Mouse (Mus musculus) lung, postnatal 0 days (tissue): ENCODE results near the gene Dcst1. TPM values are rescaled to one million over a fixed set of nuclear protein-coding genes. Genes with fewer than 3 reads are reported as not detected.
A peak's percentile ranks its signal among the peaks of the same experiment; 100 is the strongest.

Source experiments
- ATAC-seq: fragments of 200-750 bp; cut with Nextera tagmentation; 2 replicates; pipeline ENCODE4 v1.8.0; 2017; ENCODE audit warnings: moderate library complexity
- DNase-seq: peaks from one replicate; pipeline ENCODE4 v3.0.0-alpha.2; 2016; ENCODE audit warnings: low spot score
- H3K27ac ChIP-seq: fragments of 300-500 bp; sonication (generic); 2 replicates; pipeline ENCODE4 v1.5.1; 2014; ENCODE audit warnings: antibody characterized with exemption, mild to moderate bottlenecking, low read length, mixed read lengths
- H3K27me3 ChIP-seq: fragments of 300-500 bp; sonication (generic); replicated peaks from 2 replicates; pipeline ENCODE4 v1.6.1; 2014; ENCODE audit warnings: low read length, mixed read lengths; ENCODE audit not compliant: insufficient read depth
- H3K36me3 ChIP-seq: fragments of 300-500 bp; sonication (generic); 2 replicates; pipeline ENCODE4 v1.6.1; 2014; ENCODE audit warnings: low read length, mixed read lengths; ENCODE audit not compliant: insufficient read depth
- H3K4me1 ChIP-seq: fragments of 300-500 bp; sonication (generic); 2 replicates; pipeline ENCODE4 v1.6.1; 2014; ENCODE audit warnings: antibody characterized with exemption, low read depth, low read length, mixed read lengths; ENCODE audit not compliant: insufficient read depth
- H3K4me2 ChIP-seq: fragments of 300-500 bp; sonication (generic); replicated peaks from 2 replicates; pipeline ENCODE4 v1.6.1; 2014; ENCODE audit warnings: low read depth, mild to moderate bottlenecking, low read length, moderate library complexity, mixed read lengths
- H3K4me3 ChIP-seq: fragments of 300-500 bp; sonication (generic); 2 replicates; pipeline ENCODE4 v1.5.1; 2014; ENCODE audit warnings: low read depth, low read length
- H3K9ac ChIP-seq: fragments of 300-500 bp; sonication (generic); replicated peaks from 2 replicates; pipeline ENCODE4 v1.6.1; 2014; ENCODE audit warnings: low read depth, mild to moderate bottlenecking
- H3K9me3 ChIP-seq: fragments of 300-500 bp; sonication (generic); 2 replicates; pipeline ENCODE4 v1.6.1; 2016; ENCODE audit warnings: low read length, mixed read lengths
- CTCF ChIP-seq: IDR thresholded peaks from 2 replicates; pipeline ENCODE4 v1.5.1; 2016; ENCODE audit warnings: antibody characterized with exemption, mild to moderate bottlenecking
- EP300 ChIP-seq: IDR thresholded peaks from 2 replicates; pipeline ENCODE4 v1.6.1; 2016; ENCODE audit warnings: antibody characterized with exemption, mild to moderate bottlenecking, control low read depth
- WGBS: fragments of 180-500 bp; shearing (Covaris S2); extraction: QIAGEN DNeasy Blood & Tissue Kit; methylation state at CpG from one replicate; pipeline ENCODE4 v1.1.7; 2014; 5-methylcytosine and 5-hydroxymethylcytosine counted together
- polyA plus RNA-seq: library from polyadenylated mRNA; unstranded; fragments of >200 nt; fragmentation: Nextera tagmentation; extraction: Ambion mirVana; gene quantifications from 2 replicates; pipeline ENCODE4 v1.2.1, GENCODE M21; 2015

Dcst1 gene
- polyA plus RNA-seq, 1 experiment from 2014 or later = 0.11 TPM

- no peak overlapping the region for H3K4me2 ChIP-seq
- H3K9ac ChIP-seq = no peak overlapping the region
- no peaks in the 10 kb centered on the region for H3K9me3 ChIP-seq
- TF ChIP-seq CTCF (peak; percentile 95), EP300 (no peak)
- no peak overlapping the region for H3K27ac ChIP-seq
- WGBS = 14% methylated on average over 8 of the region's 8 CpGs
- DNase-seq (peak; percentile 76), ATAC-seq (peak; percentile 23)
- H3K4me3 ChIP-seq = no peak overlapping the region
- H3K4me1 ChIP-seq = no peaks in the 10 kb centered on the region
- 0 out of 2 replicates have a peak, but pooled peaks cover 2% of the 10 kb centered on the region for H3K36me3 ChIP-seq
- H3K27me3 ChIP-seq = no peaks in the 10 kb centered on the region
Measured at GRCm38 (mm10) chr3:89339416-89339815, 25.6 kb downstream of the Dcst1 start.

GRCm38 (mm10) chr3:89337721-89338578 is 27.1 kb downstream of the Dcst1 start, which contains the start of gene Efna4:
Gene Efna4 (minus strand): TSS chr3:89338028.
- DNase-seq (peak; percentile 88), ATAC-seq (peak; percentile 85)
- no peaks in the 10 kb centered on the region for H3K9me3 ChIP-seq
- H3K4me1 ChIP-seq = no peaks in the 10 kb centered on the region
- H3K9ac ChIP-seq = peak within 1 kb of the TSS; percentile 55
- H3K27me3 ChIP-seq = no peaks in the 10 kb centered on the region
- peak within 1 kb of the TSS; percentile 96 for H3K4me2 ChIP-seq
- peaks cover 4% of the 10 kb centered on the region; the same call in 1 of the 2 replicates for H3K36me3 ChIP-seq
- 3% methylated on average over 44 of the region's 44 CpGs for WGBS
- no peak for TF ChIP-seq CTCF
- TF ChIP-seq EP300 = no peak
- peak within 1 kb of the TSS; percentile 72 for H3K4me3 ChIP-seq
- H3K27ac ChIP-seq = peak within 1 kb of the TSS; percentile 80

- Histone ChIP-seq H3K27me3 (no peaks in the 10 kb centered on the region), H3K4me2 (peak overlapping the region; percentile 96), H3K27ac (peak overlapping the region; percentile 80), H3K9me3 (no peaks in the 10 kb centered on the region), H3K9ac (peak overlapping the region; percentile 55), H3K4me1 (no peaks in the 10 kb centered on the region), H3K4me3 (peak overlapping the region; percentile 72), H3K36me3 (peaks cover 4% of the 10 kb centered on the region; the same call in 1 of the 2 replicates)
- ATAC-seq (peak; percentile 6), DNase-seq (no peak)
- no peak for TF ChIP-seq CTCF
- TF ChIP-seq EP300 = no peak
- under 1% methylated on average over 20 of the region's 21 CpGs for WGBS
Measured at GRCm38 (mm10) chr3:89337062-89337720, 27.9 kb downstream of the Dcst1 start.

GRCm38 (mm10) chr3:89336529-89336928 is 28.5 kb downstream of the Dcst1 start:
- Histone ChIP-seq H3K4me1 (no peaks in the 10 kb centered on the region), H3K9me3 (no peaks in the 10 kb centered on the region), H3K27ac (no peak overlapping the region), H3K4me3 (no peak overlapping the region), H3K4me2 (peak overlapping the region; percentile 96; the same call in 1 of the 2 replicates), H3K9ac (0 out of 2 replicates have a peak overlapping the region, but pooled peaks have one; percentile 55), H3K36me3 (peaks cover 4% of the 10 kb centered on the region; the same call in 1 of the 2 replicates), H3K27me3 (no peaks in the 10 kb centered on the region)
- TF ChIP-seq CTCF = no peak
- no peak for TF ChIP-seq EP300
- WGBS = 22% methylated on average over 6 of the region's 6 CpGs
- no peak for ATAC-seq
- DNase-seq = no peak

GRCm38 (mm10) chr3:89333053-89333452 is 32.0 kb downstream of the Dcst1 start:
- WGBS = 59% methylated on average over 11 of the region's 11 CpGs
- DNase-seq (no peak), ATAC-seq (no peak)
- Histone ChIP-seq H3K27me3 (no peaks in the 10 kb centered on the region), H3K4me3 (no peak overlapping the region), H3K27ac (no peak overlapping the region), H3K4me1 (no peaks in the 10 kb centered on the region), H3K9ac (no peak overlapping the region), H3K4me2 (no peak overlapping the region), H3K36me3 (peaks cover 4% of the 10 kb centered on the region; the same call in 1 of the 2 replicates), H3K9me3 (no peaks in the 10 kb centered on the region)
- TF ChIP-seq EP300 (no peak), CTCF (no peak)

- H3K4me3 ChIP-seq = no peak overlapping the region
- H3K36me3 ChIP-seq = peaks cover 4% of the 10 kb centered on the region; the same call in 1 of the 2 replicates
- no peak for TF ChIP-seq CTCF
- no peak for TF ChIP-seq EP300
- no peak for ATAC-seq
- no peak for DNase-seq
- no peaks in the 10 kb centered on the region for H3K9me3 ChIP-seq
- 41% methylated on average over 12 of the region's 12 CpGs for WGBS
- H3K4me2 ChIP-seq = no peak overlapping the region
- no peaks in the 10 kb centered on the region for H3K27me3 ChIP-seq
- no peak overlapping the region for H3K9ac ChIP-seq
- H3K27ac ChIP-seq = no peak overlapping the region
- no peaks in the 10 kb centered on the region for H3K4me1 ChIP-seq
Measured at GRCm38 (mm10) chr3:89332476-89332875, 32.6 kb downstream of the Dcst1 start.
